ENCODE assay signal across 31 mouse cellular contexts in genomic region chr13:73728633-73729032, GRCm38 (mm10). TPM values are rescaled to one million over a fixed set of nuclear protein-coding genes. Genes with fewer than 3 reads are reported as not detected.
DNase-seq lines count a peak whose midpoint lies in the region; ATAC-seq and TF ChIP-seq lines count a peak whose summit lies in the region.
"Had no signal": no experiment of that assay in that cellular context is flagged by ENCODE, and none has a peak within 500 bp of the region (broad histone marks: within the 10 kb centered on the region; RNA-seq: fewer than 3 reads in every experiment).

No protein-coding gene starts in this region.

- no peak for TF ChIP-seq CTCF in heart, adult 2 months (IDR thresholded peaks at IDR 0.05)
- TF ChIP-seq CTCF in intestine, postnatal 0 days (IDR thresholded peaks at IDR 0.05; ENCODE audit: low read depth): no peak
- no peak for TF ChIP-seq CTCF in stomach, postnatal 0 days (IDR thresholded peaks at IDR 0.05; ENCODE audit: low read depth)

- H3K79me2 ChIP-seq in heart, adult 2 months (replicated peaks; ENCODE audit: control insufficient read depth, insufficient read depth, low read length): no peaks in the 10 kb centered on the region

- no peak overlapping the region for H3K9ac ChIP-seq in heart, adult 2 months (ENCODE audit: low read depth, low read length)
- H3K9ac ChIP-seq in intestine, embryonic 15.5 days: no peak overlapping the region
- H3K9ac ChIP-seq in intestine, postnatal 0 days (ENCODE audit: low read depth, low read length): no peak overlapping the region
- no peak overlapping the region for H3K9ac ChIP-seq in stomach, postnatal 0 days (ENCODE audit: low read length)
- H3K9ac ChIP-seq in hindbrain, embryonic 11.5 days (ENCODE audit: low read depth, low read length): no peak overlapping the region
- H3K9ac ChIP-seq: embryonic facial prominence, embryonic 12.5 days; embryonic facial prominence, embryonic 15.5 days; forebrain, postnatal 0 days; heart, embryonic 12.5 days; heart, embryonic 15.5 days; hindbrain, embryonic 12.5 days; hindbrain, embryonic 15.5 days had no signal

- no peak for TF ChIP-seq EP300 in heart, adult 2 months (IDR thresholded peaks at IDR 0.05; ENCODE audit: insufficient read depth, low read depth, low read length)
- no peak for TF ChIP-seq EP300 in stomach, postnatal 0 days (optimal IDR thresholded peaks at IDR 0.05)

- peaks cover 22% of the 10 kb centered on the region for H3K4me1 ChIP-seq in heart, adult 2 months (ENCODE audit: control insufficient read depth, insufficient read depth, low read length)
- peaks cover 17% of the 10 kb centered on the region for H3K4me1 ChIP-seq in intestine, embryonic 15.5 days (replicated peaks)
- peaks cover under 1% of the 10 kb centered on the region; the same call in 1 of the 2 replicates for H3K4me1 ChIP-seq in intestine, postnatal 0 days (replicated peaks; ENCODE audit: control insufficient read depth, insufficient read depth, low read length)
- no peaks in the 10 kb centered on the region for H3K4me1 ChIP-seq in stomach, postnatal 0 days (replicated peaks; ENCODE audit: control insufficient read depth, insufficient read depth)
- peaks cover 3% of the 10 kb centered on the region; the same call in 1 of the 2 replicates for H3K4me1 ChIP-seq in hindbrain, embryonic 11.5 days (replicated peaks; ENCODE audit: control insufficient read depth, insufficient read depth, low read length)

- ATAC-seq in intestine, embryonic 15.5 days: peak; percentile 47
- peak; percentile 44; the same call in 1 of the 2 replicates for ATAC-seq in intestine, postnatal 0 days
- ATAC-seq in stomach, postnatal 0 days (ENCODE audit: low FRiP score, low TSS enrichment): peak; percentile 69
- no peak for ATAC-seq in hindbrain, embryonic 11.5 days (ENCODE audit: low FRiP score)
- ATAC-seq: forebrain, embryonic 14.5 days; forebrain, postnatal 0 days; Patski had no signal

- no peak for DNase-seq in heart, adult 2 months
- no peak for DNase-seq in heart, postnatal 36 days
- peak; percentile 50 for DNase-seq in stomach, postnatal 0 days (ENCODE audit: low spot score)
- no peak for DNase-seq in hindbrain, embryonic 11.5 days (ENCODE audit: low spot score)
- no peak for DNase-seq in left cerebral cortex, adult 9 months (ENCODE audit: low spot score in 2 of 2)
- DNase-seq: adrenal gland, postnatal 10 days; adrenal gland, postnatal 36 days; B cell, adult 2 months; cerebellum, adult 18-20 months; cerebellum, adult 9-10 months; cerebellum, postnatal 14 days; forebrain, postnatal 0 days; gastrocnemius, postnatal 25 days; heart, adult 11 months; heart, postnatal 10 days; heart, postnatal 4 days had no signal

- no peaks in the 10 kb centered on the region for H3K9me3 ChIP-seq in intestine, embryonic 15.5 days
- H3K9me3 ChIP-seq in intestine, postnatal 0 days (ENCODE audit: control insufficient read depth): no peaks in the 10 kb centered on the region
- no peaks in the 10 kb centered on the region for H3K9me3 ChIP-seq in stomach, postnatal 0 days (ENCODE audit: control insufficient read depth, low read length)
- H3K9me3 ChIP-seq in hindbrain, embryonic 11.5 days (ENCODE audit: control insufficient read depth, low read length): no peaks in the 10 kb centered on the region
- H3K9me3 ChIP-seq: embryonic facial prominence, embryonic 12.5 days; embryonic facial prominence, embryonic 15.5 days; G1E; heart, embryonic 12.5 days; heart, embryonic 15.5 days; hindbrain, embryonic 12.5 days; hindbrain, embryonic 15.5 days had no signal

- peak overlapping the region; percentile 53 for H3K27ac ChIP-seq in heart, adult 2 months
- H3K27ac ChIP-seq in intestine, embryonic 15.5 days: no peak overlapping the region
- no peak overlapping the region for H3K27ac ChIP-seq in intestine, postnatal 0 days (ENCODE audit: low read depth, low read length)
- no peak overlapping the region; the same call in 1 of the 2 replicates for H3K27ac ChIP-seq in stomach, postnatal 0 days (replicated peaks)
- no peak overlapping the region for H3K27ac ChIP-seq in hindbrain, embryonic 11.5 days (ENCODE audit: low read depth, low read length)
- H3K27ac ChIP-seq: embryonic facial prominence, embryonic 12.5 days; embryonic facial prominence, embryonic 15.5 days; heart, embryonic 15.5 days; hindbrain, embryonic 12.5 days; hindbrain, embryonic 15.5 days had no signal

- no peak overlapping the region for H3K4me2 ChIP-seq in intestine, embryonic 15.5 days (replicated peaks)
- H3K4me2 ChIP-seq in intestine, postnatal 0 days (replicated peaks; ENCODE audit: low read depth): no peak overlapping the region
- H3K4me2 ChIP-seq in stomach, postnatal 0 days (replicated peaks; ENCODE audit: low read depth): no peak overlapping the region
- H3K4me2 ChIP-seq in hindbrain, embryonic 11.5 days (replicated peaks; ENCODE audit: low read depth, low read length): no peak overlapping the region
- H3K4me2 ChIP-seq: embryonic facial prominence, embryonic 12.5 days; embryonic facial prominence, embryonic 15.5 days; heart, embryonic 12.5 days; heart, embryonic 15.5 days; hindbrain, embryonic 12.5 days; hindbrain, embryonic 15.5 days had no signal

- no peak overlapping the region for H3K4me3 ChIP-seq in heart, adult 2 months
- no peak overlapping the region for H3K4me3 ChIP-seq in intestine, embryonic 15.5 days (replicated peaks)
- no peak overlapping the region for H3K4me3 ChIP-seq in intestine, postnatal 0 days (ENCODE audit: low read depth, low read length)
- no peak overlapping the region for H3K4me3 ChIP-seq in stomach, postnatal 0 days (ENCODE audit: low read depth, low read length)
- H3K4me3 ChIP-seq in hindbrain, embryonic 11.5 days (ENCODE audit: low read depth, low read length): no peak overlapping the region
- H3K4me3 ChIP-seq: embryonic facial prominence, embryonic 12.5 days; embryonic facial prominence, embryonic 15.5 days; heart, embryonic 12.5 days; heart, embryonic 15.5 days; hindbrain, embryonic 12.5 days; hindbrain, embryonic 15.5 days had no signal

- no peak for TF ChIP-seq POLR2A in heart, adult 2 months (IDR thresholded peaks at IDR 0.05; ENCODE audit: insufficient read depth, low read depth, low read length)

- intact Hi-C loops in heart, adult 2 months (cut with DNase I): loop anchor here (2.0 to 5.0 kb wide), 2 partner anchors 34 to 44 kb away; no protein-coding TSS in a partner anchor
- intact Hi-C loops in heart, postnatal 36 days (cut with DNase I): no loop called here

- no peaks in the 10 kb centered on the region for H3K27me3 ChIP-seq in heart, adult 2 months (ENCODE audit: control insufficient read depth, insufficient read depth, low read length)
- 0 out of 2 replicates have a peak, but pooled peaks cover 4% of the 10 kb centered on the region for H3K27me3 ChIP-seq in intestine, embryonic 15.5 days (replicated peaks)
- H3K27me3 ChIP-seq in intestine, postnatal 0 days (replicated peaks; ENCODE audit: control insufficient read depth, insufficient read depth, low read length): no peaks in the 10 kb centered on the region
- H3K27me3 ChIP-seq in stomach, postnatal 0 days (ENCODE audit: control insufficient read depth, insufficient read depth, low read length): no peaks in the 10 kb centered on the region
- peaks cover 7% of the 10 kb centered on the region for H3K27me3 ChIP-seq in hindbrain, embryonic 11.5 days (ENCODE audit: control insufficient read depth, insufficient read depth, low read length)
- H3K27me3 ChIP-seq: Patski had no signal

- H3K36me3 ChIP-seq in heart, adult 2 months (ENCODE audit: control insufficient read depth, insufficient read depth, low read length): peaks cover 3% of the 10 kb centered on the region
- no peaks in the 10 kb centered on the region for H3K36me3 ChIP-seq in intestine, embryonic 15.5 days
- no peaks in the 10 kb centered on the region for H3K36me3 ChIP-seq in intestine, postnatal 0 days (ENCODE audit: control insufficient read depth, insufficient read depth)
- no peaks in the 10 kb centered on the region for H3K36me3 ChIP-seq in stomach, postnatal 0 days (ENCODE audit: control insufficient read depth, insufficient read depth, low read length)
- no peaks in the 10 kb centered on the region for H3K36me3 ChIP-seq in hindbrain, embryonic 11.5 days (ENCODE audit: control insufficient read depth, insufficient read depth, low read length)
- H3K36me3 ChIP-seq: embryonic facial prominence, embryonic 12.5 days; embryonic facial prominence, embryonic 15.5 days; G1E; heart, embryonic 12.5 days; heart, embryonic 15.5 days; hindbrain, embryonic 12.5 days; hindbrain, embryonic 15.5 days had no signal

RNA-seq across cellular contexts. Expression of gene Slc12a7, which starts 4.3 kb away (rescaled TPM):
- total RNA-seq in heart, adult 2 months (2021): 100 to 1,000 TPM; 177 to 190 TPM
- 154 and 215 TPM in 2 replicates for polyA plus RNA-seq in heart, adult 2 months (2012; rRNA removed)
- total RNA-seq in heart, postnatal 36 days (2021): 100 to 1,000 TPM; 163 to 167 TPM
- polyA plus RNA-seq in intestine, embryonic 15.5 days (2015; fragmentation: Nextera tagmentation; extraction: Ambion mirVana): 25.3 and 27.4 TPM in 2 replicates
- 12.9 and 13.4 TPM in 2 replicates for polyA plus RNA-seq in intestine, postnatal 0 days (2015; fragmentation: Nextera tagmentation; extraction: Ambion mirVana)
- polyA plus RNA-seq in stomach, postnatal 0 days (2015; fragmentation: Nextera tagmentation; extraction: Ambion mirVana): 17.9 and 19.0 TPM in 2 replicates
- polyA plus RNA-seq in hindbrain, embryonic 11.5 days (2014; fragmentation: Nextera tagmentation; extraction: Ambion mirVana): 34.2 and 34.8 TPM in 2 replicates

RNA-seq across cellular contexts. Expression of gene Slc6a19, which starts 24.0 kb away (rescaled TPM):
- total RNA-seq in heart, adult 2 months (2021): not detected
- polyA plus RNA-seq in heart, adult 2 months (2012; rRNA removed): 0.08 TPM in 1 of 2 replicates, not detected in the other
- not detected for total RNA-seq in heart, postnatal 36 days (2021)
- 10.4 and 13.2 TPM in 2 replicates for polyA plus RNA-seq in intestine, embryonic 15.5 days (2015; fragmentation: Nextera tagmentation; extraction: Ambion mirVana)
- 110 and 119 TPM in 2 replicates for polyA plus RNA-seq in intestine, postnatal 0 days (2015; fragmentation: Nextera tagmentation; extraction: Ambion mirVana)
- 8.8 and 9.2 TPM in 2 replicates for polyA plus RNA-seq in stomach, postnatal 0 days (2015; fragmentation: Nextera tagmentation; extraction: Ambion mirVana)
- not detected in 2 replicates for polyA plus RNA-seq in hindbrain, embryonic 11.5 days (2014; fragmentation: Nextera tagmentation; extraction: Ambion mirVana)
- total RNA-seq: gastrocnemius, adult 8-10 months; heart, postnatal 4 days had no signal
- polyA plus RNA-seq: forebrain, embryonic 11.5 days; G1E; heart, embryonic 12.5 days; heart, embryonic 15.5 days had no signal

RNA-seq across cellular contexts. Expression of gene Slc6a18, which starts 50.8 kb away (rescaled TPM):
- total RNA-seq in heart, adult 2 months (2021): not detected
- not detected in 2 replicates for polyA plus RNA-seq in heart, adult 2 months (2012; rRNA removed)
- total RNA-seq in heart, postnatal 36 days (2021): not detected
- not detected in 2 replicates for polyA plus RNA-seq in intestine, embryonic 15.5 days (2015; fragmentation: Nextera tagmentation; extraction: Ambion mirVana)
- 0.04 and 0.20 TPM in 2 replicates for polyA plus RNA-seq in intestine, postnatal 0 days (2015; fragmentation: Nextera tagmentation; extraction: Ambion mirVana)
- not detected in 2 replicates for polyA plus RNA-seq in stomach, postnatal 0 days (2015; fragmentation: Nextera tagmentation; extraction: Ambion mirVana)
- not detected in 2 replicates for polyA plus RNA-seq in hindbrain, embryonic 11.5 days (2014; fragmentation: Nextera tagmentation; extraction: Ambion mirVana)
- total RNA-seq: adrenal gland, postnatal 10 days; adrenal gland, postnatal 36 days; CH12.LX; forebrain, postnatal 0 days; heart, postnatal 10 days; heart, postnatal 4 days had no signal
- polyA plus RNA-seq: embryonic facial prominence, embryonic 12.5 days; embryonic facial prominence, embryonic 15.5 days; forebrain, embryonic 11.5 days; forebrain, embryonic 14.5 days; forebrain, postnatal 0 days; frontal cortex, adult 2 months; G1E; heart, embryonic 12.5 days; heart, embryonic 15.5 days; hindbrain, embryonic 12.5 days; hindbrain, embryonic 15.5 days had no signal
